Mouse (Mus musculus) olfactory bulb, adult 2 months (tissue): ENCODE measurements around the gene Gm20696. TPM values are rescaled to one million over a fixed set of nuclear protein-coding genes. Genes with fewer than 3 reads are reported as not detected.

ENCODE experiments used
- H3K27ac ChIP-seq: fragments of 200-500 bp; 2 replicates; pipeline ENCODE4 v1.5.1; 2012; ENCODE audit warnings: low read depth, low read length; ENCODE audit not compliant: insufficient read depth
- H3K4me1 ChIP-seq: fragments of 200-500 bp; 2 replicates; pipeline ENCODE4 v1.6.1; 2012; ENCODE audit warnings: low read length; ENCODE audit not compliant: control insufficient read depth, insufficient read depth
- H3K4me3 ChIP-seq: fragments of 200-500 bp; 2 replicates; pipeline ENCODE4 v1.5.1; 2012; ENCODE audit warnings: mild to moderate bottlenecking, low read depth, low read length, moderate library complexity; ENCODE audit not compliant: insufficient read depth
- CTCF ChIP-seq: fragments of 200-500 bp; IDR thresholded peaks from 2 replicates; pipeline ENCODE4 v1.5.1; 2012; ENCODE audit warnings: low read depth, mild to moderate bottlenecking, low read length, moderate library complexity; ENCODE audit not compliant: insufficient read depth
- POLR2A ChIP-seq: fragments of 200-500 bp; IDR thresholded peaks from 2 replicates; pipeline ENCODE4 v1.6.1; 2012; ENCODE audit warnings: mild to moderate bottlenecking, low read depth, low read length, moderate library complexity; ENCODE audit not compliant: insufficient read depth
- WGBS: fragments of 180-500 bp; shearing (Covaris S2); methylation state at CpG from one replicate; pipeline ENCODE4 v1.1.7; 2018; 5-methylcytosine and 5-hydroxymethylcytosine counted together
- polyA plus RNA-seq: library from polyadenylated mRNA; stranded (reverse); fragments of >200 nt; gene quantifications from 2 replicates; pipeline ENCODE4 v1.2.4, GENCODE M21; 2012; ENCODE audit warnings: low replicate concordance; ENCODE audit not compliant: missing spikeins, insufficient read depth, insufficient read length

Gm20696 gene
- polyA plus RNA-seq, 1 experiment = not detected

DNA sequence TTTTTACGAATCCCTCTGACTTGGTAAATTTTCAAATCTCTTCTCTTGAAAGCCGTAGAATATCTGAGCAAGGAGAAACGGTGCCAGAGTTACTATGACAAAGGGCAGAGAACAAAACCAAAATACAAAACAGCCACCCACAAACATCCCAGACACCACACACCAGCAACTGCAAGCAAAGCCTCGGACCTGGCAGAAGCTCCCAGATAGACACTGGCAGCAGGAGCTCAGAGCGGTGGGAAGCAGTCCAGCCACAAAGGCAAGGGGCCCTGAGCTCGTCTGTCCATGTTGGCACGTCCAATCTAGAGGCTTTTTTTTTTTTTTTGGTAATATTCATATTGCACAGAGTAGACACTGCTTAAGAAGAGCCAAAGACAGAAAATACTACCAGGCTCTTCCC, 202.7 kb downstream of the Gm20696 start:
- Histone ChIP-seq H3K4me3 (no peak overlapping the region), H3K27ac (no peak overlapping the region), H3K4me1 (no peaks in the 10 kb centered on the region)
- WGBS = 83% methylated on average over 7 of the region's 7 CpGs
- no peak for TF ChIP-seq CTCF
- TF ChIP-seq POLR2A = no peak

DNA sequence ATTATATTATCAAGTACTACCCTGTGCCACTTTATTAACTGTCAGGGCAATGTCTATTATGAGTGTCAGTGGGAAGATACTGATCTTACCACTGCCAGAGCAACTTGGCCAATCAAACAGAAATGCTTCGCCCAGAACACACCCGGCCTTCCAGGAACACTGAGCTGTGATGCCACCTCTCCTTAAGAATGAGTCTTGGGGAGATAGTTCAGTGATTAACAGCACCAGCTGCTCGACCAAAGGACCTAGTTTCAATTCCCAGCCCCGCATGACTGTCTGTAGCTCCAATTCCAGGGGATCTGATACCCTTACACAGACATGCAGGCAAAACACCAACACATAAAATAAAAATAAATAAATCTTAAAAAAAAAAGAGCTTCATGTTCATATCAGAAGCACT, 207.8 kb downstream of the Gm20696 start:
- WGBS = 97% methylated on average over 4 of the region's 4 CpGs
- no peak overlapping the region for H3K4me3 ChIP-seq
- no peak for TF ChIP-seq CTCF
- TF ChIP-seq POLR2A = no peak
- no peaks in the 10 kb centered on the region for H3K4me1 ChIP-seq
- no peak overlapping the region for H3K27ac ChIP-seq

DNA sequence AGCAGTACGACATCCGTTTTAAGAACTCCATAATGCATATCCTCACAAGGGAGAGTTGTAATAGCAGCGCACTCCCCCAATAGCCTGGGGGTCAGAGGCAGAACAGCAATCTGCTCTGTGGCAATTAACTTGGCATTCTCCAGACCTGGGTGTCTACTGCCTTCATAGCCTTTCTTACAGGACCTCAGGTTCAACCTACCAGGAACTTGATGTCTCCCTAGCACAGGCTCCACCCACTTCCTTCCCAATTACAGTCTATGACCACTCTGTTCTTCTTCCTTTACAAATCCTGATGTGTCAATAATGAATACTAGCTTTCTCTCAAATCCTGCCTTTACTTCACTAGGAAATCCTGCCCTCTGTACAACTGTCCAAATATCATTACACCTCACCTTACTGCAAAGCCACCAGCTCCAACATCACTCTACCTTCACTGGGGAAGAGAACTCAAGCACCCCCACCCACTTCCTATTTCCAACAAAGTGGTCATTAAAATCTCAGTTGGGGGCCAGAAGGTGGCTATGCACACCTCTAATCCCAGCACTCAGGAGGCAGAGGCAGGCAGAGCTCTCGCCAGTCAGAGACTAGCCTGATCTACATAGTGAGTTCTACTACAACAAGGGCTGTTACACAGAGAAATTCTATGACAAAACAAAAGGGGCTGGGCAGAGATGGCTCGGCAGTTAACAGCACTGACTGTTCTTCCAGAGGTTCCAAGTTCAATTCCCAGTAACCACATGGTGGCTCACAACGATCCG, 212.7 kb downstream of the Gm20696 start:
- TF ChIP-seq CTCF (no peak), POLR2A (no peak)
- WGBS = 96% methylated on average over 7 of the region's 7 CpGs
- Histone ChIP-seq H3K4me1 (no peaks in the 10 kb centered on the region; the same call in 1 of the 2 replicates), H3K4me3 (no peak overlapping the region), H3K27ac (no peak overlapping the region)

DNA sequence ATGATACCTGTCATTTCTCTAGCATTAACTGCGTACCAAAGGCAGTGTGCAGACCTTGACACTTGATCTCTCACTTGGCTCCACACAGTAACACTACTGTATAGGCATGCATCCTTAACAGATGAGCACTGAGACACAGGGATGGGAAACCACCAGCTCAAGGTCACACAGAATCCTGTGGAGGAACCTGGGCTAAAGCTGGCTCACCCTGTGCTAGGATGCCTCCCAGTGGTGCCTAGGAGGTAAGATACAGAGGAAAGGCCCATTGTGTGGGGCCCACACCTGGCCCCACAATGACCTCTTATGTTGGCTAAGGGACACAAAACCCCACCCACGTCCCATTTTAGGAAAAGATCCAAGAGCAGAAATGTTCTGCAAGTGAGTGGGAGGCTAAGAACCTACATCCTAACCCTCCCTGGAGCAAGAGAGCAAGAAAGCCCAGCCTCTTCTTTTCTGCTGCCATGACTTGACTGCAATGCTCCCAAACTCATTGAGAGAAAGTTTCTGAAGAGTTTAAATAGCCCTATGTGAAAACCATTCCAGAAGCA, 213.9 kb downstream of the Gm20696 start:
- H3K4me1 ChIP-seq = no peaks in the 10 kb centered on the region; the same call in 1 of the 2 replicates
- 79% methylated on average over 2 of the region's 2 CpGs for WGBS
- no peak overlapping the region for H3K27ac ChIP-seq
- TF ChIP-seq POLR2A = no peak
- no peak for TF ChIP-seq CTCF
- no peak overlapping the region for H3K4me3 ChIP-seq

DNA sequence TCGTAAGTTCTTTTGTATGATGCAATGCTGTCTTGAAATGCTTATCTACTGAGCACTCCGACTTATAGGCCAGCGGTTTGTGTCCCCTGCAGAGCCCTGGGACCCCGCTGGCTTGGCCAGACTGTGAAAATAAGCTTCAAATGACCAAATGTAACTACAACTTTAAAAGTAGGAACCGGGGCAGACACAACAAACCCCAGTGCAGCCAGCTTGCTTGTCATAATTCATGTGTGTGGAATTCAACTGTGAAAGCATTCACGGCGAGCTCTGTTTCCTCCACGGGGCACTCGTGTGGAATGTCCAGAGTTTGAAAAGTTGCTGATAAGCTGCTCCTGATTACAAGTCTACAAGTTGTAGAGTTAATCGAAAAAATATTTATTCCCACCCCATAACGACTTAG, 215.1 kb downstream of the Gm20696 start:
- 80% methylated on average over 11 of the region's 11 CpGs for WGBS
- Histone ChIP-seq H3K27ac (no peak overlapping the region), H3K4me1 (no peaks in the 10 kb centered on the region; the same call in 1 of the 2 replicates), H3K4me3 (no peak overlapping the region)
- no peak for TF ChIP-seq CTCF
- no peak for TF ChIP-seq POLR2A

DNA sequence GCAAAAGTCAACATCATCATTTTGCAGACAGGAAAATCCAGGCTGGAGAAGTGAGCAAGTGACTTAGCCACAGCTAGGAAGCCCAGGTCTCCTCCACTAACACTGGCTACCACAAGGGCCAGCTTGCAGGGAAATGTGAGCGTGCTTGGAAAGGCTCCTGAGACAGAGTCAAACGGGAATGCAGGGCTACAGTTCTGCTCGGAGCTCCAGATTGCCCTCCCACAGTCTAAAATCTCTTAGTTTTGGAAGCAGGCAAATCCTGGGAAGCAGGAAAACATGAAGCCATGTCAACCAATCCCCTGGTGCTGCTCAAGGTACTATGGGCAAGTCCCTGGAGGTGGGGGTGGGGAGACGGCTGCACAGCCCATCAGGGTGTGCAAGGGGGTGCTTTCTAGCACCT, 219.2 kb downstream of the Gm20696 start:
- H3K27ac ChIP-seq = no peak overlapping the region
- TF ChIP-seq POLR2A = no peak
- TF ChIP-seq CTCF = no peak
- 91% methylated on average over 4 of the region's 4 CpGs for WGBS
- H3K4me3 ChIP-seq = no peak overlapping the region
- H3K4me1 ChIP-seq = no peaks in the 10 kb centered on the region; the same call in 1 of the 2 replicates

DNA sequence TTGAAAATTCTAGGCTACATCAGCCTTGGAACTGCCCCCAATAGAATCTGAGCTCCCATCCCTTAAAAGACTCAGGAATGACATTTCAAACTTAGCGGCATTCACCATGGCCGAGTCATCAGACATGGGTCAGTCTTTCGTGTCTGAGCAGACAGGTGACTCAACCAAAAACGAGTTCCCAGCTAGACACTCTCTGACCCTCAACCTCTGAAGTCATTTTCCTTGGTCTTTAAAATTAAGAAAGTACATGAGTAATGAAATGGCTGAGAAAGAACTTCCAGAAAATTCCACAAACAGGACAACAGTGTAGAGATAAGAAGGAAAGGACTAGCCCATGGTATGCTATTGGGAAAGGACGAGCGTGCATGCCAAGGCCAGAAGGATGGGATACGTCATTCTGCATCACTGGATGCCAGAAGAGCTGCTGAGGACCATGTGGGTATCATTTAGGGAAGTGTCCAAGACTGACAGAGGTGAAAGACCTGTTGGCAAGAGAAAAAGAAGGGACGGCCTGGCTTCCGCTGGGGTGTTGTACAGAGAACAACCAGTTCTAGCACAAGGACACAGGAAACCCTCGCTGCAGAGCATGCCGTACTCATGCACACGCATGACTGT, 219.7 kb downstream of the Gm20696 start:
- TF ChIP-seq POLR2A (no peak), CTCF (no peak)
- Histone ChIP-seq H3K4me3 (no peak overlapping the region), H3K4me1 (no peaks in the 10 kb centered on the region; the same call in 1 of the 2 replicates), H3K27ac (no peak overlapping the region)
- WGBS = 95% methylated on average over 12 of the region's 12 CpGs

DNA sequence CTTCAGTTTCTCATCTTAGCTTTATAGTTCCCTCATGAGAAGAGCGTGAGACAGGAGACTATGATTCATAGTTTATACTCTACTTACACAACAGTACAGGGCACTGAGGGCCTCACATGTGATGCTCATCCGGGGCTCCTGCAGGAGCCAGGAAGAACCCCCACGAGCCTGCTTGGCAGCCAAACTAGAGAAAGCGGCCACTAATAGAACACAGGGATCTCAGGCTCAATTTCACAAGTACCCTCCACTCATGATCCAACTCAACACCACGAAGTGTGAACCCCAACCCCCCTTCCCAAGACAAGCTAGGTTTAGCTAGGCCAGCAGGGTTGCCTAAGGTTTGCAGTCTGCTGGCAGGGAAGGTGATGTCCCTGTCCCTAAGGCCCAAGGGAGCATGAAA, 223.1 kb downstream of the Gm20696 start:
- H3K4me3 ChIP-seq = no peak overlapping the region
- TF ChIP-seq POLR2A (no peak), CTCF (no peak)
- no peak overlapping the region for H3K27ac ChIP-seq
- 84% methylated on average over 5 of the region's 5 CpGs for WGBS
- H3K4me1 ChIP-seq = peaks cover 18% of the 10 kb centered on the region

DNA sequence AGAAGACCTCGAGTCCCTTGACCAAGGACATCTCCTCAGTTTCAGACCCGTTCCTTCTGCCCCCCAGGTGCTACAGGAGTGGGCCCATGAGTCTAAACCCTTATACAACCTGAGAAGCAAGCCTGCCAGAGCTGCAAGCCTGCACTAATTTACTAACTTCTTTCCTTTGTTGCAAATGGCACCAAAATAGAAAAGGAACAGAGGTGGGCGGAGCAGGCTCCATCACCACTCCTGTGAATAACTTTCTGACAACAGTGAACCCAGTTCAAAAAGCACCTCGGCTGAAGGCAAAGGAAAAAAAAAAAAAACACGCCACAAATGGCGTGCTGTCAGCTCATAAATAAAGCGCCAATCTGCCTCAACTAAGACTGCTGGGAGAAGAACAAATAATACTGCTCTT, 225.5 kb downstream of the Gm20696 start:
- 64% methylated on average over 7 of the region's 7 CpGs for WGBS
- no peak overlapping the region for H3K4me3 ChIP-seq
- TF ChIP-seq CTCF (no peak), POLR2A (no peak)
- no peak overlapping the region for H3K27ac ChIP-seq
- peaks cover 18% of the 10 kb centered on the region for H3K4me1 ChIP-seq
